Mouse (Mus musculus): ENCODE results near the gene Pcnx. TPM values are rescaled to one million over a fixed set of nuclear protein-coding genes. Genes with fewer than 3 reads are reported as not detected.

The Pcnx gene
- polyA plus RNA-seq, 1 experiment from 2014 or later = 6.8 TPM

- Histone ChIP-seq H3K27ac (peak overlapping the region; percentile 76), H3K27me3 (replicated peaks) (no peaks in the 10 kb centered on the region), H3K4me2 (replicated peaks) (peak overlapping the region; percentile 35), H3K4me3 (replicated peaks) (no peak overlapping the region), H3K36me3 (no peaks in the 10 kb centered on the region), H3K9me3 (no peaks in the 10 kb centered on the region), H3K9ac (no peak overlapping the region), H3K4me1 (replicated peaks) (peaks cover 19% of the 10 kb centered on the region)
- ATAC-seq = peak; percentile 64
- WGBS = 54% methylated on average over 11 of the region's 11 CpGs
Measured at GRCm38 (mm10) chr12:81883255-81884106, 23.7 kb downstream of the Pcnx start.

GRCm38 (mm10) chr12:81884107-81884398 lies 24.2 kb downstream of the Pcnx start:
- H3K9me3 ChIP-seq = no peaks in the 10 kb centered on the region
- no peaks in the 10 kb centered on the region for H3K27me3 ChIP-seq (replicated peaks)
- no peak overlapping the region for H3K9ac ChIP-seq
- no peak overlapping the region for H3K4me3 ChIP-seq (replicated peaks)
- peak; percentile 84 for ATAC-seq
- H3K4me1 ChIP-seq (replicated peaks) = peaks cover 19% of the 10 kb centered on the region
- peak overlapping the region; percentile 76 for H3K27ac ChIP-seq
- H3K36me3 ChIP-seq = no peaks in the 10 kb centered on the region
- 48% methylated on average over 3 of the region's 3 CpGs for WGBS
- peak overlapping the region; percentile 35 for H3K4me2 ChIP-seq (replicated peaks)

GRCm38 (mm10) chr12:81884983-81885382 lies 25.2 kb downstream of the Pcnx start:
- Histone ChIP-seq H3K27me3 (replicated peaks) (no peaks in the 10 kb centered on the region), H3K4me3 (replicated peaks) (no peak overlapping the region), H3K36me3 (no peaks in the 10 kb centered on the region), H3K9me3 (no peaks in the 10 kb centered on the region), H3K27ac (peak overlapping the region; percentile 14; the same call in 1 of the 2 replicates), H3K4me1 (replicated peaks) (peaks cover 19% of the 10 kb centered on the region), H3K9ac (no peak overlapping the region), H3K4me2 (replicated peaks) (no peak overlapping the region)
- no peak for ATAC-seq
- 55% methylated on average over 5 of the region's 5 CpGs for WGBS

DNA sequence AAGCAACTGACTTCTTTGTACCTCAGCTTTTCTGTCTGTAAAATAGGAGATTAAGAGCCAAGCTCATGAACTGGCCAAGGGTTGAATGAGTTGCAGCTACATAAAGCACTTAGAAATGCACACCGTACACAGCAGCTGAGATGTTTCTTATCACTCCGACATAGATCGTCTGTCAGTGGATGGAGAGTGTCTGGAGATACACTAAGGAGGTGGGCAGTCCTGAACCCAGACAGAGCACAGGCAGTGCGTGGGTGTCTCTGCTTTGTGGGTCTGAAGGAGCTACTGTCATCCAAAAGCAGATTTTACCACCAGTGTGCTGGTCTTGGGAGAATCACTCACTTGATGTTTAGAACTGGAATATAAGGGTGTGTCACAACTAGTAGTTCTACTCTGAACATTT lies 26.2 kb downstream of the Pcnx start:
- H3K27me3 ChIP-seq (replicated peaks) = no peaks in the 10 kb centered on the region
- H3K4me1 ChIP-seq (replicated peaks) = peaks cover 19% of the 10 kb centered on the region
- no peaks in the 10 kb centered on the region for H3K9me3 ChIP-seq
- ATAC-seq = no peak
- H3K27ac ChIP-seq = 0 out of 2 replicates have a peak overlapping the region, but pooled peaks have one; percentile 15
- 33% methylated on average over 4 of the region's 4 CpGs for WGBS
- no peak overlapping the region for H3K4me3 ChIP-seq (replicated peaks)
- no peak overlapping the region for H3K4me2 ChIP-seq (replicated peaks)
- no peaks in the 10 kb centered on the region for H3K36me3 ChIP-seq
- H3K9ac ChIP-seq = no peak overlapping the region

- Histone ChIP-seq H3K9me3 (no peaks in the 10 kb centered on the region), H3K4me2 (replicated peaks) (no peak overlapping the region), H3K4me1 (replicated peaks) (peaks cover 13% of the 10 kb centered on the region), H3K36me3 (no peaks in the 10 kb centered on the region), H3K27me3 (replicated peaks) (no peaks in the 10 kb centered on the region), H3K9ac (no peak overlapping the region), H3K27ac (no peak overlapping the region), H3K4me3 (replicated peaks) (no peak overlapping the region)
- no peak for ATAC-seq
- WGBS = 90% methylated on average over 5 of the region's 5 CpGs
Measured at GRCm38 (mm10) chr12:81888954-81889353, 29.1 kb downstream of the Pcnx start.

- no peaks in the 10 kb centered on the region for H3K4me1 ChIP-seq (replicated peaks)
- H3K4me3 ChIP-seq (replicated peaks) = no peak overlapping the region
- peak; percentile 87 for ATAC-seq
- no peak overlapping the region for H3K27ac ChIP-seq
- no peak overlapping the region for H3K9ac ChIP-seq
- H3K4me2 ChIP-seq (replicated peaks) = no peak overlapping the region
- H3K9me3 ChIP-seq = no peaks in the 10 kb centered on the region
- no peaks in the 10 kb centered on the region for H3K27me3 ChIP-seq (replicated peaks)
- 54% methylated on average over 1 of the region's 1 CpGs for WGBS
- peaks cover 5% of the 10 kb centered on the region; the same call in 1 of the 2 replicates for H3K36me3 ChIP-seq
Measured at GRCm38 (mm10) chr12:81891946-81892345, 32.1 kb downstream of the Pcnx start.

DNA sequence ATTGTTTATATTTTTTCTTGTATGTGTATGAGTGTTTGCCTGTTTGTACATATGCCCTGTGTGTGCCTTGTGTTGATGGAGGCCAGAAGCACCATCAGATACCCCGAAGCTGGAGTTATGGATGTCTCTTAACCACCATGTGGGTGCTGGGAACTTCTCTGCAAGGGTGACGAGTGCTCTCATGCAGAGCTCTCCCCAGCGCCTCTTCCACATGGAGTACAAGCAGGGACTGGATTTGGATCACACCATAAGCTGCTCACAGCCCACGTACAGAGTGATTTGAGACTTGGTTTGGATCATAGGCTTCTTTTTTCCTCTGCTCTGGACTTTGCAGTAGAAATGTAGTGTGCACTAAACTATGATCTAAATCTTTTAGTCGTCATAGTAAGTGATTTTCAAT lies 34.5 kb downstream of the Pcnx start:
- Histone ChIP-seq H3K27ac (no peak overlapping the region), H3K9me3 (no peaks in the 10 kb centered on the region), H3K4me1 (replicated peaks) (no peaks in the 10 kb centered on the region), H3K36me3 (peaks cover 5% of the 10 kb centered on the region; the same call in 1 of the 2 replicates), H3K9ac (no peak overlapping the region), H3K4me3 (replicated peaks) (no peak overlapping the region), H3K4me2 (replicated peaks) (no peak overlapping the region), H3K27me3 (replicated peaks) (no peaks in the 10 kb centered on the region)
- ATAC-seq = no peak
- 85% methylated on average over 5 of the region's 5 CpGs for WGBS

- WGBS = 93% methylated on average over 6 of the region's 6 CpGs
- ATAC-seq = no peak
- peaks cover 5% of the 10 kb centered on the region; the same call in 1 of the 2 replicates for H3K36me3 ChIP-seq
- no peak overlapping the region for H3K27ac ChIP-seq
- H3K9ac ChIP-seq = no peak overlapping the region
- no peaks in the 10 kb centered on the region for H3K27me3 ChIP-seq (replicated peaks)
- no peaks in the 10 kb centered on the region for H3K4me1 ChIP-seq (replicated peaks)
- no peak overlapping the region for H3K4me3 ChIP-seq (replicated peaks)
- no peak overlapping the region for H3K4me2 ChIP-seq (replicated peaks)
- no peaks in the 10 kb centered on the region for H3K9me3 ChIP-seq
Measured at GRCm38 (mm10) chr12:81895986-81896385, 36.2 kb downstream of the Pcnx start.

GRCm38 (mm10) chr12:81904456-81904855 lies 44.6 kb downstream of the Pcnx start:
- ATAC-seq = no peak
- Histone ChIP-seq H3K9me3 (no peaks in the 10 kb centered on the region), H3K36me3 (peaks cover 5% of the 10 kb centered on the region; the same call in 1 of the 2 replicates), H3K27me3 (replicated peaks) (no peaks in the 10 kb centered on the region), H3K4me2 (replicated peaks) (no peak overlapping the region), H3K9ac (no peak overlapping the region), H3K27ac (no peak overlapping the region), H3K4me3 (replicated peaks) (no peak overlapping the region), H3K4me1 (replicated peaks) (no peaks in the 10 kb centered on the region)
- WGBS = 92% methylated on average over 2 of the region's 2 CpGs

GRCm38 (mm10) chr12:81905865-81906264 lies 46.0 kb downstream of the Pcnx start:
- Histone ChIP-seq H3K9me3 (no peaks in the 10 kb centered on the region), H3K27me3 (replicated peaks) (no peaks in the 10 kb centered on the region), H3K9ac (no peak overlapping the region), H3K27ac (no peak overlapping the region), H3K36me3 (peaks cover 5% of the 10 kb centered on the region; the same call in 1 of the 2 replicates), H3K4me1 (replicated peaks) (peaks cover 4% of the 10 kb centered on the region), H3K4me2 (replicated peaks) (no peak overlapping the region), H3K4me3 (replicated peaks) (no peak overlapping the region)
- WGBS = 66% methylated on average over 2 of the region's 2 CpGs
- ATAC-seq = no peak

GRCm38 (mm10) chr12:81907741-81908357 lies 48.0 kb downstream of the Pcnx start:
- Histone ChIP-seq H3K9me3 (no peaks in the 10 kb centered on the region), H3K9ac (no peak overlapping the region), H3K27me3 (replicated peaks) (no peaks in the 10 kb centered on the region), H3K4me2 (replicated peaks) (no peak overlapping the region), H3K4me3 (replicated peaks) (no peak overlapping the region), H3K4me1 (replicated peaks) (peaks cover 4% of the 10 kb centered on the region), H3K36me3 (peaks cover 5% of the 10 kb centered on the region; the same call in 1 of the 2 replicates), H3K27ac (no peak overlapping the region)
- peak; percentile 61; the same call in 1 of the 2 replicates for ATAC-seq
- WGBS = 42% methylated on average over 4 of the region's 4 CpGs

GRCm38 (mm10) chr12:81910439-81910838 lies 50.6 kb downstream of the Pcnx start:
- H3K36me3 ChIP-seq = peaks cover 5% of the 10 kb centered on the region; the same call in 1 of the 2 replicates
- H3K27me3 ChIP-seq (replicated peaks) = no peaks in the 10 kb centered on the region
- no peak overlapping the region for H3K27ac ChIP-seq
- H3K9me3 ChIP-seq = no peaks in the 10 kb centered on the region
- H3K4me1 ChIP-seq (replicated peaks) = peaks cover 4% of the 10 kb centered on the region
- no peak overlapping the region for H3K9ac ChIP-seq
- WGBS = 71% methylated on average over 5 of the region's 5 CpGs
- no peak overlapping the region for H3K4me3 ChIP-seq (replicated peaks)
- no peak for ATAC-seq
- no peak overlapping the region for H3K4me2 ChIP-seq (replicated peaks)

Measured in intestine, embryonic 15.5 days (tissue).